Mouse (Mus musculus) heart, adult 9 months (tissue): ENCODE measurements at regions not wholly inside any gene's neighbourhood (a gene's known extent, or its start where the extent isn't known, plus 50 kb on each side); places are given as distances from the start of the nearest gene placed in this dataset.
A peak's percentile ranks its signal among the peaks of the same experiment; 100 is the strongest.

Experiments
- DNase-seq, 2 experiments: peaks; one replicate each; pipeline ENCODE4 v3.0.0; 2022; ENCODE audit warnings: low spot score in 2 of 2

DNA sequence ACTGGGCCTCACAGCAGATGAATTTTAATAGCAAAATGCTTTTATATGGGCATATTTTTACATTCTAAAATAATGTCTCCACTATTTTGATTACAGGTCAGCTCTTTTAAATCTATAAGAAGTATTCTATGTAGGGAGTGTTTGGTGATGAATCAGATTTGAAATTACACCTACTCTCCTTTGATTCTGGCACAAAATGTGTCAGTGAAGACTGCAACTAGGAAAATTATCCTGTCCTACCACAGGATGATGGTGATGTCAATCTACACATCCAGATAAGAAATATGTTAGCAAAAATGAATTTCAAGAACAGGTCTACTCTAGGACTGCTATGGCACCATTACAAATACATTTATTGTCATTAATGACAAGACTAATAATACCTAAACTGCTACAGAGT lies 60.9 kb upstream of the Acyp2 start:
- no peak for DNase-seq

GRCm38 (mm10) chr11:30720803-30721202 lies 50.7 kb upstream of the Psme4 start:
- DNase-seq: peak; percentile 55 to 61
